Mouse (Mus musculus) activated CD4-positive, CD25-positive, alpha-beta regulatory T cell, adult 9 weeks (primary cell): ENCODE data around the gene C9. TPM values are rescaled to one million over a fixed set of nuclear protein-coding genes. Genes with fewer than 3 reads are reported as not detected.

Experiments
- polyA plus RNA-seq: library from polyadenylated mRNA; unstranded; fragments of 100-300 nt; shearing (Covaris generic); gene quantifications from one replicate; pipeline ENCODE4 v1.2.1, GENCODE M21; 2017

The C9 gene
- polyA plus RNA-seq: not detected

DNA sequence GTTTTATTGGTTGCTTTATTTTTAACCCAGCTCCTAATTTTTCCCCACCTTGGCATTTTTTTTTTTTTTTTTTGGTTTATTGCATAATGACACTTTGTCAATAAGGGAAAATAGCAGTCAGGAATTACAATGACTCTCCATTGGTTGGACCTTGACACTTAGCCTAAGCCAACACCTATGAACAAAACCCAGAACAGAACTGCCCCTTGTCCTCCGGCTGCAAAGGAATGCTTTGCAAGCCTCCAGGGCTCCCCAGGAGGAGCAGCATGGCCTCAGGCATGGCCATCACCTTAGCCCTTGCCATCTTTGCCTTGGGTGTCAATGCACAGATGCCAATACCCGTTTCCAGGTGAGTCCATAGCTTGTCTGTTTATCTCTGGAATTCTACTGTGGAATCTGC is at the start of gene C9:
TSS of gene C9 (plus strand) at position 193 of the 400 bp plus-strand sequence.

DNA sequence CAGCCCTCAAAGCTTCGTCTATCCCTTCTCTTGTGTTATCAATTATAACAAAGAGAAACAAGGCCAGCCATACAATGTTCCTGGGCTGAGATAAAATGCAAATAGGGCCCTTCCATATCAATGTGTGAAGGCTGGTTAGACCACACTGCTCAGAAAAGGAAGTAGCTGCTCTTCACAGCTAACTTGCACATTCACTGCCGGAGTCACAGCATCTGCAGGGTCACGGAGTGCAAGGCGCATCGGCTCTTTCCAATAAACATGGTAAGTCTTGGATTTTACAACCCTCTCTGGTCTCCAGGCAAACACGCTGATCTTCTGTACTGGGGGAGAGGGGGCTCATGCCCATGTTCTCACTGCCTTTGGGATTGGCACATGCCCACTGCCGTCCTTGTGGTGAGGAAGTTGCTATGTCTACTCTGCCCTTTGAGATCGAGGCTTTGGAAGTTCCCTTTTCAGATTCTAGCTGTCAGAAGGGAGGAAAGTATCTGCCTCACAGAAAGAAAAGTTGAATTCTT is 77.6 kb downstream of the C9 start, which contains the start of gene Fyb:
TSS of gene Fyb (plus strand) at position 201 of the 515 bp plus-strand sequence.

Other genes with a start within 250 kb of the C9 start
- not detected for gene Dab2, start 145.5 kb upstream of the C9 start, polyA plus RNA-seq
- 623 TPM for gene Fyb, start 77.5 kb downstream of the C9 start, polyA plus RNA-seq